8 mouse cellular contexts compared by ENCODE assay signal in the genomic region with DNA sequence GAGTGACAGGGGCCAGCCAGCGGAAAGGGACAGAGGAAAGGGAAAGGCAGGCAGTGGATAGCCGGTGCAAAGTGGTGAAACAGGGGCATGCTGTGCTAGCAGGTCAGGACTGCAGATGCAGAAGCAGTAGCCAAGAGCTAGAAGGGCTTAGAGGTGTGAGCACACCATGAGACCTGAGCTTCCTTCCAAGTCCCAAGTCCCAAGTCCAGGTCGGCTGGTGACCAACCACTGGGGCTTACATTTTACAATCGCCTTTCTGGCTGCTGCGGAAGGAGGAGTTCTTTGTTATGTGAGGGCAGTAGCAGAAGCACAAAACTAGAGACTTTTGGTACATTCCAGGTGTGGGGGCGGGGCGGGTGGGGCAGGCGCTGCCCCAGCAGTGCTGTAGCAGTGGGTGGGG. TPM values are rescaled to one million over a fixed set of nuclear protein-coding genes. Genes with fewer than 3 reads are reported as not detected.
DNase-seq lines count a peak whose midpoint lies in the region; ATAC-seq and TF ChIP-seq lines count a peak whose summit lies in the region.

No protein-coding gene starts in this region.

- 0 out of 2 replicates have a peak overlapping the region, but pooled peaks have one; percentile 17 for H3K4me2 ChIP-seq in lung, postnatal 0 days (replicated peaks; ENCODE audit: low read depth, low read length)

- DNase-seq in lung, postnatal 0 days (ENCODE audit: low spot score), result no peak
- no peak for DNase-seq in lung, adult 2 months
- peak; percentile 55 for DNase-seq in gastrocnemius, postnatal 25 days
- peak; percentile 76 for DNase-seq in kidney, adult 18-20 months
- DNase-seq in frontal cortex, adult 2 months (ENCODE audit: extremely low spot score in 1 of 2, low spot score in 1 of 2), result no peak
- no peak for DNase-seq in left cerebral cortex, adult 18-20 months (ENCODE audit: low spot score in 2 of 2)

- ATAC-seq in lung, postnatal 0 days, result no peak
- ATAC-seq in erythroblast, adult 5-6 weeks (replicated peaks; ENCODE audit: low FRiP score, poor library complexity, severe bottlenecking), result no peak

- TF ChIP-seq POLR2A in lung, adult 2 months (IDR thresholded peaks at IDR 0.05; ENCODE audit: borderline replicate concordance, extremely low read depth, low read depth, low read length), result no peak
- no peak for TF ChIP-seq POLR2A in small intestine, adult 2 months (IDR thresholded peaks at IDR 0.05; ENCODE audit: low read depth, low read length)

- 0 out of 2 replicates have a peak overlapping the region, but pooled peaks have one; percentile 10 for H3K27ac ChIP-seq in lung, postnatal 0 days (ENCODE audit: low read length)
- H3K27ac ChIP-seq in small intestine, adult 2 months (ENCODE audit: insufficient read depth, low read depth, low read length), result peak overlapping the region; percentile 67

- TF ChIP-seq EP300 in lung, postnatal 0 days (IDR thresholded peaks at IDR 0.05), result no peak

- no peaks in the 10 kb centered on the region for H3K9me3 ChIP-seq in lung, postnatal 0 days (ENCODE audit: low read length)

- H3K36me3 ChIP-seq in lung, postnatal 0 days (ENCODE audit: insufficient read depth, low read length), result no peaks in the 10 kb centered on the region
- H3K36me3 ChIP-seq in small intestine, adult 2 months (ENCODE audit: control insufficient read depth, insufficient read depth, low read length), result no peaks in the 10 kb centered on the region; the same call in 1 of the 2 replicates

- H3K4me1 ChIP-seq in lung, postnatal 0 days (ENCODE audit: insufficient read depth, low read depth, low read length), result peaks cover 15% of the 10 kb centered on the region
- peaks cover 12% of the 10 kb centered on the region for H3K4me1 ChIP-seq in lung, adult 2 months (ENCODE audit: control insufficient read depth, insufficient read depth, low read length)
- H3K4me1 ChIP-seq in small intestine, adult 2 months (ENCODE audit: control insufficient read depth, insufficient read depth, insufficient read length, low read length), result peaks cover 19% of the 10 kb centered on the region

- WGBS in lung, postnatal 0 days, result 21% methylated on average over 6 of the region's 8 CpGs
- WGBS in lung, adult 2 months, result 49% methylated on average over 8 of the region's 8 CpGs
- WGBS in small intestine, adult 2 months, result 28% methylated on average over 8 of the region's 8 CpGs

- no peak overlapping the region for H3K9ac ChIP-seq in lung, postnatal 0 days (replicated peaks; ENCODE audit: low read depth)

- no peak overlapping the region for H3K4me3 ChIP-seq in lung, postnatal 0 days (ENCODE audit: low read depth, low read length)
- no peak overlapping the region for H3K4me3 ChIP-seq in lung, adult 2 months (replicated peaks; ENCODE audit: extremely low read depth, low read depth, low read length)
- H3K4me3 ChIP-seq in small intestine, adult 2 months (ENCODE audit: low read depth, low read length), result peak overlapping the region; percentile 7; the same call in 1 of the 2 replicates

- no peaks in the 10 kb centered on the region for H3K27me3 ChIP-seq in lung, postnatal 0 days (replicated peaks; ENCODE audit: insufficient read depth, low read length)
- H3K27me3 ChIP-seq in small intestine, adult 2 months (ENCODE audit: control insufficient read depth, insufficient read depth, low read length), result no peaks in the 10 kb centered on the region

- TF ChIP-seq CTCF in lung, postnatal 0 days (IDR thresholded peaks at IDR 0.05), result no peak
- TF ChIP-seq CTCF in lung, adult 2 months (IDR thresholded peaks at IDR 0.05; ENCODE audit: insufficient read depth, low read length), result no peak
- TF ChIP-seq CTCF in small intestine, adult 2 months (IDR thresholded peaks at IDR 0.05; ENCODE audit: extremely low read depth, insufficient read length, insufficient replicate concordance, low read depth, low read length), result no peak

RNA-seq across cellular contexts. Expression of gene Lpp, which starts 56.5 kb away (rescaled TPM):
- 36.8 and 42.7 TPM in 2 replicates for polyA plus RNA-seq in lung, postnatal 0 days (2015; fragmentation: Nextera tagmentation; extraction: Ambion mirVana)
- 17.6 and 18.7 TPM in 2 replicates for polyA plus RNA-seq in lung, adult 2 months (2012; rRNA removed)
- 10 to 100 TPM; 21.7 to 23.8 TPM for total RNA-seq in gastrocnemius, postnatal 25 days (2021)
- polyA plus RNA-seq in small intestine, adult 2 months (2012; rRNA removed), result 14.2 and 23.6 TPM in 2 replicates
- 0.42 and 3.3 TPM in 2 replicates for total RNA-seq in erythroblast, adult 5-6 weeks (2015; ENCODE audit: low replicate concordance)
- total RNA-seq in erythroblast, adult 5-6 weeks (2017; ENCODE audit: low replicate concordance), result 1.3 and 2.0 TPM in 2 replicates
- 2.8 and 3.0 TPM in 2 replicates for polyA plus RNA-seq in frontal cortex, adult 2 months (2012; rRNA removed)
- total RNA-seq in left cerebral cortex, adult 18-20 months (2021), result 1 to 10 TPM; 5.0 to 6.2 TPM

Comparison
In these comparisons a context has a peak if more than half of its experiments do, and no peak if none do; other contexts are left out.
1. DNase-seq: peak in gastrocnemius, postnatal 25 days (single experiment) and kidney, adult 18-20 months (single experiment); none in lung, postnatal 0 days (single experiment), lung, adult 2 months (single experiment), frontal cortex, adult 2 months (0 of 2) and left cerebral cortex, adult 18-20 months (0 of 2).